Mouse (Mus musculus): ENCODE data around the gene Col4a4. TPM values are rescaled to one million over a fixed set of nuclear protein-coding genes. Genes with fewer than 3 reads are reported as not detected.

Gene Col4a4
- total and polyA plus RNA-seq, 2 experiments = 0.06 to 0.18 TPM

DNA sequence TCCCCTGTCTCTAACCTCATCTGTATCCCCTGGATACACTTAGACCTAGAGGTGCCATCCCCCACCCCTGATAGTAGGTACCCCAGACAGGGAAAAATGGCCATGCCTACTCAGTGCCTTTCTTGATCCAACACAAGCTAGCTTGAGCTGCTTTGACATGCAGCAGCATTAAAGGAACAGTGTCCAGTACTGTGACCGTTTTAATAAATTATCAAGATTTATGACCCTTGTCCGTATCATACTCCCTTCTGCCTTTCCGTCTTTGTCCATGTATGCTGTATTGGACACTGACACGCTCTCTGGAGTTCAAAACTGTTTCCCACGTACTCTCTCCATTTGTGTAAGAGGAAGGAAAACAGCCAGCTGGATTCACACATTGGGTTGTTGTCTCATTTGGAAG, 158.9 kb downstream of the Col4a4 start:
- Histone ChIP-seq H3K9ac (ENCODE audit: low read depth, low read length) (no peak overlapping the region), H3K27ac (replicated peaks; ENCODE audit: insufficient read depth, low read depth, low read length) (no peak overlapping the region), H3K27me3 (ENCODE audit: control insufficient read depth, insufficient read depth, low read length) (no peaks in the 10 kb centered on the region), H3K36me3 (ENCODE audit: control insufficient read depth, insufficient read depth, low read length) (no peaks in the 10 kb centered on the region), H3K79me2 (ENCODE audit: control insufficient read depth, insufficient read depth, low read length) (no peaks in the 10 kb centered on the region), H3K4me3 (ENCODE audit: insufficient read depth, low read depth, low read length) (no peak overlapping the region), H3K4me1 (ENCODE audit: control insufficient read depth, insufficient read depth, low read length) (no peaks in the 10 kb centered on the region)
- TF ChIP-seq CTCF (IDR thresholded peaks at IDR 0.05; ENCODE audit: low read depth, low read length) = no peak
- DNase-seq (ENCODE audit: extremely low read depth, low read depth, low spot score) = no peak
- 92% methylated on average over 5 of the region's 5 CpGs for WGBS

DNA sequence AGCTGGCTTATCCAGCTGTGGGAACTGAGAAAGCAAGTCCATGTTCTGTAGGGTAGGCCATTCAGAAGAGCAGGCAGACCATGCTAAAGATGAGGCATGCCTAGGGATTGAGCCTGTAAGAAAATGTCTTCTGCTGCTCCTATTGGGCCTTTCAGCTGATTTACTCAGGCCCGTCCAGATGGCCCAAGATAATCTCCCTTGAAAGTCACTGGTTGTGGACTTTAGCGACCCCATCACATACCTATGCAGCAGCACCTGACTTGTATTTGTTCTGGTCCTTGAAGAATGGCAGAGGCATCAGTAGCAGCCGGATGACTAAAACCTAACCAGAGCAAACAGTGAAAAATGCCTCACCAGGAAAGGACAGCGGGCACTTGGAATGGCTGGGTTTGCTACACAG, 171.0 kb downstream of the Col4a4 start:
- H3K27ac ChIP-seq (replicated peaks; ENCODE audit: insufficient read depth, low read depth, low read length) = no peak overlapping the region
- WGBS = 76% methylated on average over 4 of the region's 4 CpGs
- no peaks in the 10 kb centered on the region for H3K4me1 ChIP-seq (ENCODE audit: control insufficient read depth, insufficient read depth, low read length)
- H3K4me3 ChIP-seq (ENCODE audit: insufficient read depth, low read depth, low read length) = no peak overlapping the region
- TF ChIP-seq CTCF (IDR thresholded peaks at IDR 0.05; ENCODE audit: low read depth, low read length) (no peak), POLR2A (IDR thresholded peaks at IDR 0.05; ENCODE audit: extremely low read depth, insufficient read depth, low read length) (no peak)
- no peaks in the 10 kb centered on the region for H3K27me3 ChIP-seq (ENCODE audit: control insufficient read depth, insufficient read depth, low read length)
- H3K9ac ChIP-seq (ENCODE audit: low read depth, low read length) = no peak overlapping the region
- DNase-seq (ENCODE audit: extremely low read depth, low read depth, low spot score) = no peak
- no peaks in the 10 kb centered on the region for H3K79me2 ChIP-seq (ENCODE audit: control insufficient read depth, insufficient read depth, low read length)
- no peaks in the 10 kb centered on the region for H3K36me3 ChIP-seq (ENCODE audit: control insufficient read depth, insufficient read depth, low read length)

DNA sequence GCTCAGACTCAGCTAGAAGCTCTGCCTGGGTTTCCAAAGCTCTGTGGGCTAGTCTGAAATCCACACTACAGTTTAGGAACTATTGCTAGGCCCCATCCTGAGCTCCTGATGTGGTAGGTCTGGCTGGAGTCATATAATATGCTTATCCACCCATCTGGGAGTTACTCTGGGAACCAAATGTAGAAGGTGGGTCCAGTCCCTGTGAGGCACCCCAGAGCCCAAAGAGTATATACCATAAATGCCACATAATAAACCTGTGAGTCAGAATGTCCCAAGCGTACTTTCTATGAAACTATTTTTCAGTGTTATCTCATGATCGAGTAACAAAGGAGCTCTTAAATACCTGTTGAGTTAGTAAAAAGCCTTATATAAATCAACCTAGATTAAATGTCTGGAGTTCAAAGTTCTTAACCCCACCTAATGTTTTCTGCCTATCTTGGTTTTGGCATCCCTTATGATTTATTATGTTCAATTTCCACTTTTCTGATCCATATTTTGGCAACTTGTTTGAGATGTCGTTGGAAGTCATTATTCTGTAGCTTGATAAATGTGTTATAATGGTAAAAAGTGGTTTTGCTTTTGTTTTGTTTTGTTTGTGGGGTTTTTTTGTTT, 172.1 kb downstream of the Col4a4 start:
- 95% methylated on average over 3 of the region's 3 CpGs for WGBS
- Histone ChIP-seq H3K4me1 (ENCODE audit: control insufficient read depth, insufficient read depth, low read length) (no peaks in the 10 kb centered on the region), H3K36me3 (ENCODE audit: control insufficient read depth, insufficient read depth, low read length) (no peaks in the 10 kb centered on the region), H3K4me3 (ENCODE audit: insufficient read depth, low read depth, low read length) (no peak overlapping the region), H3K27me3 (ENCODE audit: control insufficient read depth, insufficient read depth, low read length) (no peaks in the 10 kb centered on the region), H3K27ac (replicated peaks; ENCODE audit: insufficient read depth, low read depth, low read length) (no peak overlapping the region), H3K9ac (ENCODE audit: low read depth, low read length) (no peak overlapping the region), H3K79me2 (ENCODE audit: control insufficient read depth, insufficient read depth, low read length) (no peaks in the 10 kb centered on the region)
- TF ChIP-seq POLR2A (IDR thresholded peaks at IDR 0.05; ENCODE audit: extremely low read depth, insufficient read depth, low read length) (no peak), CTCF (IDR thresholded peaks at IDR 0.05; ENCODE audit: low read depth, low read length) (no peak)
- no peak for DNase-seq (ENCODE audit: extremely low read depth, low read depth, low spot score)

DNA sequence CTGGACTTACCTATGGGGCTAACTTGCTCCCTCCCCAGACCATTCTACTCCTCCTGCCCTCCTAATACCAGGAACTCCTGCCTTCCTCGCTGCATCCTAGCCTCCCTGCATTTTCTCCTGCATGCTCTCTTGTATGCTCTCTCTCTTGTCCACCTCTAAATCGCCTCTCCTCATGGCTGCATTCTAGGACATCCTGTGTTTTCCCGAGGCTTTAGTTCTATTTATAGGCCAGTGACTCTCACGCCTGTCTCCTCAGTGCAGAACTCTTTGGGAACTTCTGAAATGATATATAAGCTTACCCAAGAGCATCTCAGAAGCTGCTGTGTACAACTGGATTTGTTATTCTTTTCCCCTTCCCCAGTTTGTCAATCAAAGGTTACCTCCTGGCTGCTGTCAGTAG, 174.6 kb downstream of the Col4a4 start:
- Histone ChIP-seq H3K4me3 (ENCODE audit: insufficient read depth, low read depth, low read length) (no peak overlapping the region), H3K27ac (replicated peaks; ENCODE audit: insufficient read depth, low read depth, low read length) (no peak overlapping the region), H3K36me3 (ENCODE audit: control insufficient read depth, insufficient read depth, low read length) (no peaks in the 10 kb centered on the region), H3K9ac (ENCODE audit: low read depth, low read length) (no peak overlapping the region), H3K79me2 (ENCODE audit: control insufficient read depth, insufficient read depth, low read length) (no peaks in the 10 kb centered on the region), H3K4me1 (ENCODE audit: control insufficient read depth, insufficient read depth, low read length) (no peaks in the 10 kb centered on the region), H3K27me3 (ENCODE audit: control insufficient read depth, insufficient read depth, low read length) (no peaks in the 10 kb centered on the region)
- whole genome bisulfite sequencing = 71% methylated on average over 4 of the region's 4 CpGs
- DNase-seq (ENCODE audit: extremely low read depth, low read depth, low spot score) = no peak
- TF ChIP-seq CTCF (IDR thresholded peaks at IDR 0.05; ENCODE audit: low read depth, low read length) = no peak
- TF ChIP-seq POLR2A (IDR thresholded peaks at IDR 0.05; ENCODE audit: extremely low read depth, insufficient read depth, low read length) = no peak

GRCm38 (mm10) chr1:82411521-82411920, 175.1 kb downstream of the Col4a4 start:
- no peak for TF ChIP-seq POLR2A (IDR thresholded peaks at IDR 0.05; ENCODE audit: extremely low read depth, insufficient read depth, low read length)
- TF ChIP-seq CTCF (IDR thresholded peaks at IDR 0.05; ENCODE audit: low read depth, low read length) = no peak
- WGBS = 92% methylated on average over 5 of the region's 5 CpGs

GRCm38 (mm10) chr1:82410548-82410947, 176.1 kb downstream of the Col4a4 start:
- no peak for TF ChIP-seq CTCF (IDR thresholded peaks at IDR 0.05; ENCODE audit: low read depth, low read length)
- no peak for TF ChIP-seq POLR2A (IDR thresholded peaks at IDR 0.05; ENCODE audit: extremely low read depth, insufficient read depth, low read length)
- DNase-seq (ENCODE audit: extremely low read depth, low read depth, low spot score) = no peak
- Histone ChIP-seq H3K27ac (replicated peaks; ENCODE audit: insufficient read depth, low read depth, low read length) (no peak overlapping the region), H3K36me3 (ENCODE audit: control insufficient read depth, insufficient read depth, low read length) (no peaks in the 10 kb centered on the region), H3K79me2 (ENCODE audit: control insufficient read depth, insufficient read depth, low read length) (no peaks in the 10 kb centered on the region), H3K9ac (ENCODE audit: low read depth, low read length) (no peak overlapping the region), H3K4me1 (ENCODE audit: control insufficient read depth, insufficient read depth, low read length) (no peaks in the 10 kb centered on the region), H3K27me3 (ENCODE audit: control insufficient read depth, insufficient read depth, low read length) (no peaks in the 10 kb centered on the region), H3K4me3 (ENCODE audit: insufficient read depth, low read depth, low read length) (no peak overlapping the region)
- WGBS = 84% methylated on average over 3 of the region's 3 CpGs

More at GRCm38 (mm10) chr1:82411521-82411920, 175.1 kb downstream of the Col4a4 start:
- no peak overlapping the region for H3K4me3 ChIP-seq (ENCODE audit: insufficient read depth, low read depth, low read length)
- no peak for DNase-seq (ENCODE audit: extremely low read depth, low read depth, low spot score)
- no peaks in the 10 kb centered on the region for H3K79me2 ChIP-seq (ENCODE audit: control insufficient read depth, insufficient read depth, low read length)
- no peak overlapping the region for H3K27ac ChIP-seq (replicated peaks; ENCODE audit: insufficient read depth, low read depth, low read length)
- no peaks in the 10 kb centered on the region for H3K4me1 ChIP-seq (ENCODE audit: control insufficient read depth, insufficient read depth, low read length)
- no peak overlapping the region for H3K9ac ChIP-seq (ENCODE audit: low read depth, low read length)
- no peaks in the 10 kb centered on the region for H3K36me3 ChIP-seq (ENCODE audit: control insufficient read depth, insufficient read depth, low read length)
- H3K27me3 ChIP-seq (ENCODE audit: control insufficient read depth, insufficient read depth, low read length) = no peaks in the 10 kb centered on the region
